Mouse (Mus musculus) liver, postnatal 0 days (tissue): ENCODE measurements around the gene Arrdc4.

Experiments
- CTCF ChIP-seq: sonication (generic); IDR thresholded peaks from 2 replicates; pipeline ENCODE4 v1.5.1; 2016; ENCODE audit warnings: antibody characterized with exemption, low read depth
- EP300 ChIP-seq: IDR thresholded peaks from 2 replicates; pipeline ENCODE4 v1.6.1; 2016; ENCODE audit warnings: antibody characterized with exemption, low read depth, mild to moderate bottlenecking

- TF ChIP-seq CTCF, result no peak
- no peak for TF ChIP-seq EP300
Measured at GRCm38 (mm10) chr7:68756656-68757204, 7.7 kb upstream of the Arrdc4 start.
